Mouse (Mus musculus): Measurements from ENCODE around the gene Chrnb4. TPM values are rescaled to one million over a fixed set of nuclear protein-coding genes. Genes with fewer than 3 reads are reported as not detected.
A peak's percentile ranks its signal among the peaks of the same experiment; 100 is the strongest.

Gene Chrnb4
- under 1 TPM in 1 of 4 experiments, not detected in 3; 0.06 TPM for total RNA-seq (2022)

DNA sequence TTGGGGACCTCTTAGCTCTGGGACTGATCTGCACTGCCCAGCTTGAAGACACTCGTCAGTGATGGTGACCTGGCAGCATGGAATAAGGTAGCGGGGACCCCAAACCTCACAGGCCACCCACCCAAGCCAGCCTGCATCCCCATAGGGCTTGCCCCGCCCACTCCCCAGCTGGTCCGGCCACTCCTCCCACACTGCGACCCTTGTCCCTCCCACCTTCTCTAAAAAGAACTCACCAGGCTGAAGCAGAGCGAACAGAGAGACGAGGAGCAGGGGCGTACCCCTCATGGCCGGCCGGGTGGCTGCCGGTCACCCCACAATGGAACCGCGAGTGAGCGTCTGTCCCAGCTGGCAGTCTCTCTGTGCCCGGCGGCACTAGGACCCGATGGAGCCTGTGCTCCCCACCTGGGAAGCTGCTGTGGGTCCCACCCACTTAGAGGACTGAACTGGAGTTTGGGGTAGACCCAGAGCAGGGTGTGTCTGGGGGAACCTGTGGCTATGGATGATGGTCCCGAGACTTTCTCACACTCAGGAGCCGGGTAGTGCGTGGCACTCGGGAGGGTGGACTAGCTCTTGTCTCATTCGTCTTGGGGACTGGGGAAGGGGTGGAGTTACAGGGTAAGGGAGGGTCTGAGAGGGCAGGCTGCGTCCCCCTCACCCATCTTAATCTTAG is at the start of gene Chrnb4:
Gene Chrnb4, minus strand, starts transcription at position 569 of the 670 bp plus-strand sequence.
- no peak for DNase-seq (ENCODE audit: low spot score)

DNA sequence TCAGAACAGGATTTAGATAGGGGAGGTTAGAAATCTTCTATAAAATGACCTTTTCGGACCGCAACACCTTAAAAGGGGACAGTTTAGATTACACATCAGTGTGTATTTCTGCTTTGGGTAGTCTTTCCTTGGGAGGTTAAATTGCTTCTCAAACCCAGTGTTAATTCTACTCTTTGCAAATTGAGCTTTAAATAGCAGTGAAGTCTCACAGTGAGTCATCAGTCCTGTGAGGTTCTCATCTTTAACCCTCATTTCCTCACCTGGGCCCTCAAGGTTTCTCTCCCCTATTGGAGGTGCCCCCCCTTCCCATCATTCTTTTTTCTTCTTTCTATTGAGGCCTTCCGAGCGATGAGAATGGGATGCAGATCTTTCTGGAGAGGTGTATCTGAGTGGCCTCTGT is 48.3 kb upstream of the Chrnb4 start:
- DNase-seq (ENCODE audit: low spot score), result no peak

DNA sequence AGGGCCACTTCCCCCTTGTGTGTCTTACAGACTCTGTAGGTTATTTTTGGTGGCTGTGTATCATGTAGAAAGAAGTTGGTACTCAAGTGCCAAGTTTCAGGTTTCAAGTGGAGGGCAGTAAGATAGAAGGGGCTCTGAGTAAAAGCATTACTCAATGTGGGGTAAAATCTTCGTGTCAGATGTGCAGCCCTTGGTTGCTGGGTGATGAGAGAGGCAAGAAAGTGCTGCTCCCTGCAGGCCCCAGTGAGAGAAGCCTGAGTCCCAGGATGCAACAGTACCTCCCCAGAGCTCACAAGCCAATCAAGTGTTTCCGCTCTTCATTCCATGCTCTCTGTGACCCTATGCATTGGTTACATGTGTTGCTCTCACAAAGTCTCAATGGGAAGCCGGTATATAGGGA is 47.5 kb upstream of the Chrnb4 start:
- DNase-seq (ENCODE audit: low spot score), result no peak

DNA sequence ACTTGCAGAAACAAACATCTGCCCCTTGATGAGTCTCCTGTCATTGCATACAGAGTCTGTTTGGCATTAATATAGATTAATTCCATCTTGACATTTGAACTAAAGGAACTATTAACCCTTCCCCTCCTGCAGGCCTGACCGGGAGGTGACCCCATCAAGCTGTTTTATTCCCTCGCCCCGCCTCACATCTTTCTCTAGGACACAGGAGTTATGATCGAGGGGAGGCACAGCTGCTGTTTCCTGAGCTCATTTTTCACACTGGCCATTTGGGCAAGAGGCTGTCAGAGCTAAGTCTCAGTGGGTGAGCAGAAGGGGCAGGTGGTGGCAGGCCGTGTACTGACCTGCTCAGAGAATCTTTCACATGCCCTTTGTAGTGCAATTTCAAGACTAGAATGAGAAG is 41.6 kb upstream of the Chrnb4 start:
- no peak for DNase-seq (ENCODE audit: low spot score)

DNA sequence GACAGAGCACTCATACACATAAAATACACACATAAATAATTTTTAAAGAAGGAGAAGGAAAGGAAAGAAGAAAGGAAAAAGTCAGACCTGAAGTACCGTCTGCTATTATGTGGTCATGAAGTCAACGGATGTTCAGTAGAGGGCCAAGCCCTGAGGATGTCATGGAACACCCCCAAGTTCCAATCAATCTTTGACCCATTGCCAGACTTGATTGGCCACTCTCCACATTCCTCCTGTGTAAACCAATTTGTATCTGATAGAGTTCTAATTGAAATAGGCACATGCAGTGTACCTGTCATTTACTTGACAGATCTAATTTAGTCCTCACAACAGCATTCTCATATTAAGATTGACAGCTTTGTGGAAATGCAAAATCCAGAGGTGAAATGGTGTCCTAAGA is 40.6 kb upstream of the Chrnb4 start:
- no peak for DNase-seq (ENCODE audit: low spot score)

DNA sequence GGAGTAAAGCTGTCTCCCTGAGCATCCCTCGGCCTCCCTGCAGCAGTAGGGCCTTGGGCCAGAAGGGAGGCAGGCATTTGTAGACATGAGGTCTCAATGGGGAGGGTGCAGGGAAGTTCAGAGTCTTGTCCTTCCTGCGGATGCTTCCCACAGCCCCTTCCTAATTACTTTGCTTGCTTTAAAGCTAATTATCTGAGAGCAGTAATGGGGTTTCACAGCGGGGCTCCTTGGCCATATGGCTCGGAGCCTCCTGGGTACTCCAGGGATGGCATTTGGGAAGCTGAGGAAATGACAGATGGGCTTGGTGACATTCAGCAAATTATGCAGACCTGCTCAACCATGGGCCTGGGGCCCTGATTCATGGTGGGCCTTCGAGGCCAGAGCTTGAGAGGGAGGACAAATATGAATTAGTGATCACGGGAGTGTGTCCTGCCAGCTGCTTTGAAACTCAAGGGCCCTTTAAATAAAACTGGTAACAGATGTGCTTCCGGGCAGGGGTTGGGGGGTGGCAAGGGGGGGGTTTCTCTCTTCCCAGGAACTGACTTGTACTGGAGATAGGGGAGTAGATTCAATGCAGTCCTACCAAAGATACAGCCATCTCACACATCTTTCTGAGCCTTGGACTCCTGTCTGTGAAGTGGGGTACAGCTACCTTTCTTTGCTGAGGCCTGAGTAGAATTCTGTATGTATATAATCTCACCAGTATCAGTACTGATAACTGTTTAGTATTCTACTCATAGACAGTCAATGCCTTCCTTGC is 34.8 kb upstream of the Chrnb4 start:
- no peak for DNase-seq (ENCODE audit: low spot score)

DNA sequence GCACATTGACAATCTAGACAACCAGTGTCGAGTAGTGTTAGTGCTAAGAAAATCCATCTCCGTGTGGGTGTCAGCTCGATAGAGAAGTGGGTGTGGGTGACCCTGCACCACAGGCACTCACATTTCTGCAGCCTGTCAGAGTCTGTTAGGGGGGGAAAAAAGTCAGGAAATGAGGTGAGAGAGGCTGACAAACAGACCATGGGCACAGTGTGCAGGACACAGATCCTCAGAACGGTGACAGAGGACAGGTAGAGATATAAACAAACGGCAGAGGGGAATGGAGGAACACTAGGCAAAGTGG is 19.3 kb upstream of the Chrnb4 start:
- no peak for DNase-seq (ENCODE audit: low spot score)

DNA sequence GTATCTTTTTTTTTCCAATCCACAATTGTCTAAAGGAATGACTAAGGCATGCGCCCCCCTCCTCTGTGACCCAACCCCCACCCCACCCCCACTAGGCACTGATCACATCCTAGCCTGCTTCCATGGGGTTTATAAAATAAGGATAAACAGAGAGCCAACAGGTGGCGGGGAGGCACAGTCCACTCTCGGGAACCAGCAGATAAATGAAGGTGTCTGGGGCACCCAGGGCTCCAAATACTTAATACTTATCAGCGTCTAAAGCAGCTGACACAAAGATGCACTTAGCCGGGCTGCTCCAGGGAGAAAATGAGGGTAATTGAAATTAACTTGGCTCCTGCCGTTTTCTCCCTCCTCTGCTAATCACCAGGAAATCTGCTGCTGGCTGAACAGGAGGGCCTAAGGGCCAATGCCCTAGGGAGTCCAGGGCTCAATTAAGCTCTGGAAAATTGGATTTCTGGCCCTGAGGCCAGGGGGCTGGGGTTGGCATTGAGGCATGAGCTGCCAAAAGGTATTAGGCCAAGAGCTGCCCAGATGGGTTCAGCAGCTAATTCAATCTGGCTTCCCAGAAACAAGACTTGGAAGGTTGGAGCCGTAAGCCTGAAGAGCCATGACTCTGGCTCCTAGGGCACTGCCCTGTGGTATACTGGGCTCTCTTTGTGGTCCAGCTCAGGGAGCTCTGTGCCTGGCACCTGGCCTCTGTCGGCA is 18.8 kb upstream of the Chrnb4 start:
- no peak for DNase-seq (ENCODE audit: low spot score)

DNA sequence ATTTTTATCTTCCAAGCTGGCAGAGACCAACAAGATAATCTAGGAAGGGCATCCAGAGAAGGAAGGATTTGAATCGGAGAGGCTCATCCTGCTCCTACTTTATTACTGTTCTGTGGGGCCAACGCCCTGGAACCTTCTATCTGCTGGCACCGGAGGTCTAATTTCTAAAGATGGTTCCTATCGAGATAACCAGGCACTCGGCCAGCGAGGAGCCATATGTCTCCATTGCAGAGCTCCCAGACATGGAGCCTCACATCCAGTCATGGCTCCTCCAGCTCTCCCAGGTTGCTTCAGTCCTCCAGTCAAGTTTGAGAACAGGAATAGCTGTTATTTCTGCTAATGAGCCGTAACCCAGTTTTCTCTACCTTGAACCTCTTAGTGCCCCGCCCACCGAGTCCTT is 16.7 kb upstream of the Chrnb4 start:
- no peak for DNase-seq (ENCODE audit: low spot score)

DNA sequence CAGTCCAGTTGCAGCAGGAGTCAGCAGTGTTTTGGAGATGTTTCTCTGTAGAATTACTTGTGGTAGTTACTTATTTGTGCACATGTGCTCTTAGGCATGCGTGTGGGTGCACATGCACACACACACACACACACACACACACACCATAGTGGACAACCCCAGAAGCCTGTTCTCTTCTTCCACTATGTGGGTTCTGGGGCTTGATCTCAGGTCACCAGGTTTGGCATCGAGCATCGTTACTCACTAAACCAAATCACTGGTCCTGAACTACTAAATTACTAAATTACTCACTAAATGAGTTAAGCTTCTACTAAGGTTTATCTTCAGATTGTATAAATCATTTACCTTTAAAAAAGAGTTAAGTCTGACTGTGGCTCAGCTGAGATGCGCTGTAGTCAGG is 9.5 kb upstream of the Chrnb4 start:
- no peak for DNase-seq (ENCODE audit: low spot score)

DNA sequence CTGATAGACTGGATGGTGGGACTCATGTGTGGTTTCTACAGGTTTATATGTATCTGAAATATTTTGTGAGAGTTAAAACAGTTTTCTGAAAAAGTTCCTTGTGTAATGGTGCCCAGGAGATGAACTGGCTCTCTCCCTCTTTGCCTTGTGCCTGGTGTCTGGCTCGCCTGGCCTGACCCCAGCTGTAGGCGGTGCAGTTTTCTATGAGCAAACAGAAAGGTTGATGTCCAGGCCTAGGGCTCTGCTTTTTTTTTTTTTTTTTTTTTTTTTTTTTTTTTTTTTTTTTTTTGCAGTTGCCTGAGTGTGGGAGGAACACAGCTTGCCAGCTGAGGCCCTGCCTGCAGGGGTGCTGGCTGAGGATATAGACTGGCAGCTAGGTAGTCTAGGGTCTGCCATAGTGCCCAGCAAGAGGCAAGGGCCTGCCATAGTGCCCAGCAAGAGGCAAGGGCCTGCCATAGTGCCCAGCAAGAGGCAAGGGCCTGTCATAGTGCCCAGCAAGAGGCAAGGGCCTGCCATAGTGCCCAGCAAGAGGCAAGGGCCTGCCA is 6.9 kb upstream of the Chrnb4 start:
- no peak for DNase-seq (ENCODE audit: low spot score)

DNA sequence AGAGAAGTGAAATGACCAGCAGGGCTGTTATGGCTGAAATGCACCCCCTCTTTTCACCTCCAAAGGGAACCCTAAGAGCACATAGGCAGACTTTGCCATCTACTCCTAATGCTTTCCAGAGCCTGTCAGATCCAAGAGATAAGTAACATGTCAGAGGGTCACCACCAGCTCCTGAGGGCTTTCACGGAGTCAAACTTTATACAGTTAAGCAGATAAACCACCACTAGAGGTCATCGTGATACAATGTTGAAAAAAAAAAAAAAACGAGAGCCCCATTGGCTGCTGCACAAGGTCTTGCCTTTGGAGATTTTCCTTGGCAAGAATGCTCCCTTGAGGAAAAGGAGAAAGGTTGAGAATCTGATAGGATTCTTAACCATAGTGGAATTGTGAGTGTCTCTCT is 1.8 kb downstream of the Chrnb4 start:
- DNase-seq (ENCODE audit: low spot score), result no peak

DNA sequence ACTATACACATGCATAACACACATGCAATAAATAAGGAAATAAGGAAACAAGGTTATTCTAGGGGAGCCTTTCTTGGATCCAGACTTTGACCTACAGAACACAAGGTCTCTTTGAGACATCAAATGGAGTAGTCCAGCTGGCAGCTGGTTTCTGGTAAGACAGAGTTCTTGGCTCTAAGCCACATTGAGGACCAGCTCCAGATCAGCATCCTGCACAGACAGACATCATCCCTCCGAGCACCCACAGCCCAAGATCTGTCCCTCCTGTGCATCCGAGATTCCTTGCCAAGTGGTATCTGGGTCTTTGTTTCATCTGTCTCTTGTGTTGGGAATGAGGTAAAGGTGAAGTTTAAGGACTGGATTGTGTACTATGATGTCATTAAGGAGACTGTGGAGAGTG is 3.6 kb downstream of the Chrnb4 start:
- DNase-seq (ENCODE audit: low spot score), result no peak

DNA sequence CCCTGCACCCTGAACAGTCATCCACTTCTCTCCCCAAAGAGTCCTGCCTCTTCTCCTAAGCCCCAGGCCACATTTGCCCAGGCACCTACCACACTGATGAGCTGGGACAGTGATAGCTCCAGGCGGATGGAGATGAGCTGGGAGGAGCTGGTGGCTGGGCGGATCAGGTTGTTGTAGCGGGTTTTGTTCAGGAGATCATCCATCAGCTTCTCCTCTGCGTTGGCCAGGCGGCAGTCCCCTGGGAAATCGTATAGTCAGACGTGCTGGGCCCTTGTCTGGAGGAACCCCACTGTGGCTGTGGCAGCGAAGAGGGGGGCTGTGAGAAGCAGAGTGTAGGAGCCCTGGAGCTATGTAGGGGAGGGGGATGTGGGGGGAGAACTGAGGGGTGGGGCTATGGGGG is 4.9 kb downstream of the Chrnb4 start:
- no peak for DNase-seq (ENCODE audit: low spot score)

DNA sequence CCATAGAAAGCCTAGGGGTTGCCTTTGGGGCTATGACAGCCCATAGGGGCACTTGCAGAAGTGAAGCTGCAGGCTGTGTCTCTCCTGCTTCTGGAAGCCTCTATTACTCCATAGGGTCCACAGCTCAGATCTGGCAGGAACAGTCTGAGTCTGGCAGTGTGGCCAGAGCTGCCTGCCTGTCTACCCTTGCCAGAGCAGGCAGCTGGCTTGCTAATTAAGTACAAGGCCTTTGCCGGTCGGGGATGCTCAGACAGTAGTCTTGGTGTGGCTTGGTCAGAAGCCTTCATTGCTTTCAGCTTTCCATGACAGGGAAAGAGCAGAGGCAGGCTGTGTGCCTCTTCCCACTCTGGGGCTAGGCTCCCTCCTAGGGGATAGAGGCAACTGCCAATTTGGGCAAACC is 7.2 kb downstream of the Chrnb4 start:
- no peak for DNase-seq (ENCODE audit: low spot score)

DNA sequence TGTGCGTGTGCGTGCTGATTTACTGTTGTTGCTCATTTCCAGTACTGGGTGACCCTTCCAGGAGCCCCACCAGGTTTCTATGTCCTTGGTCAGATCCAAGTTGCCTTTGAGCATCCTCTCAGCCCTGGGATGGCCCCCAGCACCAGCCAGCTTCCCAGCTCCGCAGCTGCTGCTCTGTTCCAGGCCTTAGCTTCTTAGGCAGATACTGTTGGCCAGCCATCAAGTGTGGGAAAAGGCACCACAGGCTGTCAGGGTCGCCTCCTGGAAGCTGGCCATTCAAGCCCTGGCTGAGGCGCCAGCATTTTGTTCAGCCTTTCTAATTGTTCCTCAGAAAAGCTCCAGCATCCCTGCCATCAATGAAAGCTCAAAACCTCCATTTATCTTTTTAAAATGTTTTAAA is 8.6 kb downstream of the Chrnb4 start:
- DNase-seq (ENCODE audit: low spot score), result no peak

DNA sequence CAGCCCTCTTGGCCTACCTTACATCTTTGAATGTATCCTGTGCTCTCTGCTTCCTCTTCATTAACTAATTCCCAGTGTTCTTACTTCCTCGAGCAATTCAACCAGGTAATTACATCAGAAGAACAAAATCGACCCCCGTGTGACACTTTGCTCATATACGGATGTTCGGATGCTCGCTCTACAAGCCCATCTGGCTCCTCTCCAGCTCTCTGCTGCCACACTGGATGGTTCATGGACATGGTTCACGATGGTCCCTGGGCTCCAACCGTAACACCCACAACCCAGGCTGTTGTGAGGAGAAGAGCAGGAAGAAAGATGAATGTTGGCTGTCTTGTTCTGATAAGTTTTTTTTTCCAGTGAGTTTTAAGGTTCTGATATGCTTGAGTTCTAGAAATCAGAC is 9.6 kb downstream of the Chrnb4 start:
- DNase-seq (ENCODE audit: low spot score), result no peak

DNA sequence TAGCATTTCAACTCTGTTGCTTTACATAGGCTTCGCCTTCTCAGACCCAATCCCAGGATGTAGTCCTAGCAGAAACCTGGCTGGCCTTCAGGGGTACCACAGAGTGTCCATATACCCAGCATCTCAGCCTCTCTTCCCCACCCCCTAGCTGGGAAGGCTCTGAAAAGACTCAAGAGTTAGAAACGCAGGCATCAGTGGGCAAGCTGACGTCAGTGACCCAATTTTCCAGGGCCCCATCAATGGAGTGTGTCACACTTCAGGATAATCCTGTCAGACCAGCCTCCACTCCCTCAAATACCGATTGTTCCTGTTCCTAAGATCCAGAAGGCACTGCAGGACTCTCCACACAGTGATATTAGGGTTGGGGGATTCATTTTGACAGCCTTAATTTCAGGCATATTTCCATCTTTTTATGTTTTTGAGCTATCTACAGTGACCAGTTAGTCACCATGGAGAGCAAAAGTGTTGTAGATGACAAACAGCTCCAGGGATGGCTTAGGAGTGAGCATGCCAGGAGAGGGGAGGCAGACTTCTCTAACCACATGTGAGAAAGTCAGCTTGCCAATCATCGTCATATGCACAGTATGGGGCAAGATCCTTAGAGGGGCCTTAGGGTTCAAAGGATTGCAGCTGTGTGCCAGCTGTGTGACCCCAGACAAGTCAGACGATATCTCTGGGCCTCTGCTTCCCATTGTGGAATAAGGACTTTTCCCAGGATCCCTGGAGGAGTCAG is 17.0 kb downstream of the Chrnb4 start:
- no peak for DNase-seq (ENCODE audit: low spot score)

DNA sequence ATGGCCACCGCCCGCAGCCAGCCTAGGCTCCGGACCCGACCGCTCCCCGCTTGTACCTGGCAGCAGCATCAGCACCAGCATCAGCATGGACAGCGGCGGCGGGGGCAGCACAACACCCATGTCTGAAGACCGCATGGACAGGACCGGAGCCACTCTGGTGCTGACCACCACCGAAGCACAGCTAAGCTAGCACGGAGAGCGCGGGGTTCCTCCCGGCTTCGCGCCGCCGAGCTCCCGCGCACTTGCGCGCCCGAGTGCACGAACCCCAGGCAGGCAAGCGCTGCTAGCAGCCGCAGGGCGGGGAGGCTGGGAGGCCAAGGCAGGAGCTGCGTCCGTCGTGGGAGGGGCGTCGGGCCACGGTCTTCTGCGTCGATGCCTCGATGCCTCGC is 22.3 kb downstream of the Chrnb4 start, which contains the start of gene Chrna3:
Gene Chrna3, minus strand, starts transcription at position 288 of the 389 bp plus-strand sequence.
- no peak for DNase-seq (ENCODE audit: low spot score)

DNA sequence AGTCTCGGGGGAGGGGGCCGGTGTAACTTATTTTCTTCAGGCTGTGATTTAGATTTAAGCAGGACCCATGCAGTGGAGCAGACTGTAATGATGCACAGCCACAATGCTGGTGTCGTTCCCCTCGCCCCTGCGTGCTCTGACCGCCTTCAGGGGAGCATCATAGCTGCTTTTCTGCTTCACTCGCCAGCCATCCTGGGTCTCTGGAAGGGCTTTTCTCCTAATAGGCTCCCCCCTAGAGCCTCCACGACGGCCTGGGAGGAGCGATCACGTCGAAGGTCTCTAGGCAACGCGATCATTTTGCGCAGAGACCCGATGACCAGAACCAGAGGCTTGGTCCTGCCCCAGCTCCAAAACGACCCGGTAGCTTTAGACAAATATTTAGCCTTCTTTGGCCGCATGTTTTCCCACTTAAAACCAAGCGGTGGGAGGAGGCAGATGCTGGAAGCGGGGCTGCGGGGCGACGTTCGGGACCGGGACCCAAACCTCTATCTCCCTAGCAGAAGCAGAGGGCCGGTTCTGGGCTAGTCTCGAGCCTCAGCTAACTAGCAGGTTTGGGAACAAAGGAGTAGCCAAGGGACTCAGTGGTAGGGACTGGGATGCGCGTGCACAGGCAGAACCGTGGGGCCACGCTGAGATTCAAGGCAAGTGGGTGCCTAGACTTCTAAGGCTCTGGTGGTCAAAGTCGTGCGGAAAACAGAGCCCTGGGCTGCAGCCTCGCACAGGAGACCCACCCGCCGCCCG is 22.9 kb downstream of the Chrnb4 start:
- no peak for DNase-seq (ENCODE audit: low spot score)

DNA sequence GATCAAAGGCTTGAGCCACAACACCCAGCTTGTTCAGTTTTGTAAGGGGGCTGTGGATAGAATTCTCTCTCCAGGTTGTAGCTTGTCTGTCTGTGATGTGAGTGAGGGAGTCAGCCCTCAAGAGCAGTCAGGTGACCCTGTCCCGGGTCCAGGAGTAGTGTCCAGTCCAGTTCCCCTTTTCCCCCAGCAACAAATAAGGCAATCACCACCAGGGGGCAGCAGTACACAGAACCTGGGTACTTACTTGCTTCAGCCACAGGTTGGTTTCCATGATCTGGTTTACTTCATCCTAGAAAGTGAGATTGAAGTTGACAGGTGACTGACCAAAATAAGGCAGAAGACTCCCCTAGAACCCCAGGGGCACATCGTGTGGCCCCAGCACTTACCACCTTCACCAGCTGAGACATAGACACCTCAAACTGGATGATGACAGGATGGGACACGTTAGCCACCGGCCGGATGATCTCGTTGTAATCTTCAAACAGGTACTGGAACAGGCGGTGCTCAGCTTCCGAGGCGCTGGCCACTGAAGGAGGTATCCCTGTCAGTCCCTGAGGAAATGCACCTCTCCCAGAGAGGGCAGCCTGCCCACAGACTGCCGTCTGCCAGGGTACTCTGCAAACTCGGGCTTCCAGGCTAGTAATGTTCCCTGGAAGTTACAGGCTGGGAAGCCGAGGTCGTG is 24.5 kb downstream of the Chrnb4 start:
- peak; percentile 74 for DNase-seq (ENCODE audit: low spot score)

All from heart, adult 8-10 months (tissue).